Mouse (Mus musculus): ENCODE measurements around the gene Fopnl. TPM values are rescaled to one million over a fixed set of nuclear protein-coding genes. Genes with fewer than 3 reads are reported as not detected.

The Fopnl gene
- polyA plus RNA-seq, 1 experiment from 2014 or later, result 160 TPM

- Histone ChIP-seq H3K9me3 (ENCODE audit: low read depth, low read length) (no peaks in the 10 kb centered on the region), H3K27me3 (ENCODE audit: insufficient read depth, low read length) (no peaks in the 10 kb centered on the region), H3K4me1 (ENCODE audit: insufficient read depth) (no peaks in the 10 kb centered on the region), H3K4me2 (no peak overlapping the region), H3K27ac (ENCODE audit: low read depth) (no peak overlapping the region), H3K36me3 (ENCODE audit: insufficient read depth) (peaks cover 76% of the 10 kb centered on the region), H3K4me3 (ENCODE audit: low read depth, low read length) (no peak overlapping the region), H3K9ac (no peak overlapping the region)
- ATAC-seq (ENCODE audit: insufficient read depth) (no peak), DNase-seq (no peak)
- WGBS, result 87% methylated on average over 6 of the region's 6 CpGs
- TF ChIP-seq CTCF (IDR thresholded peaks at IDR 0.05; ENCODE audit: low read depth), result no peak
Measured at GRCm38 (mm10) chr16:14308245-14309073, 8.7 kb downstream of the Fopnl start.

- no peak for TF ChIP-seq CTCF (IDR thresholded peaks at IDR 0.05; ENCODE audit: low read depth)
- no peak overlapping the region for H3K4me2 ChIP-seq
- H3K9me3 ChIP-seq (ENCODE audit: low read depth, low read length), result no peaks in the 10 kb centered on the region
- DNase-seq (no peak), ATAC-seq (ENCODE audit: insufficient read depth) (no peak)
- peaks cover 75% of the 10 kb centered on the region for H3K36me3 ChIP-seq (ENCODE audit: insufficient read depth)
- WGBS, result 84% methylated on average over 1 of the region's 1 CpGs
- no peaks in the 10 kb centered on the region for H3K4me1 ChIP-seq (ENCODE audit: insufficient read depth)
- H3K27ac ChIP-seq (ENCODE audit: low read depth), result no peak overlapping the region
- H3K27me3 ChIP-seq (ENCODE audit: insufficient read depth, low read length), result no peaks in the 10 kb centered on the region
- H3K4me3 ChIP-seq (ENCODE audit: low read depth, low read length), result no peak overlapping the region
- H3K9ac ChIP-seq, result no peak overlapping the region
Measured at GRCm38 (mm10) chr16:14307373-14307772, 9.8 kb downstream of the Fopnl start.

GRCm38 (mm10) chr16:14306451-14306850, 10.8 kb downstream of the Fopnl start:
- Histone ChIP-seq H3K4me3 (ENCODE audit: low read depth, low read length) (no peak overlapping the region), H3K4me2 (no peak overlapping the region), H3K27ac (ENCODE audit: low read depth) (no peak overlapping the region), H3K36me3 (ENCODE audit: insufficient read depth) (peaks cover 74% of the 10 kb centered on the region), H3K4me1 (ENCODE audit: insufficient read depth) (no peaks in the 10 kb centered on the region), H3K27me3 (ENCODE audit: insufficient read depth, low read length) (no peaks in the 10 kb centered on the region), H3K9me3 (ENCODE audit: low read depth, low read length) (no peaks in the 10 kb centered on the region), H3K9ac (no peak overlapping the region)
- DNase-seq (no peak), ATAC-seq (ENCODE audit: insufficient read depth) (no peak)
- no peak for TF ChIP-seq CTCF (IDR thresholded peaks at IDR 0.05; ENCODE audit: low read depth)
- WGBS, result 80% methylated on average over 1 of the region's 1 CpGs

GRCm38 (mm10) chr16:14304791-14305190, 12.4 kb downstream of the Fopnl start:
- no peaks in the 10 kb centered on the region for H3K27me3 ChIP-seq (ENCODE audit: insufficient read depth, low read length)
- no peak for DNase-seq
- TF ChIP-seq CTCF (IDR thresholded peaks at IDR 0.05; ENCODE audit: low read depth), result no peak
- H3K4me1 ChIP-seq (ENCODE audit: insufficient read depth), result no peaks in the 10 kb centered on the region
- no peak overlapping the region for H3K27ac ChIP-seq (ENCODE audit: low read depth)
- no peak overlapping the region for H3K4me3 ChIP-seq (ENCODE audit: low read depth, low read length)
- peaks cover 75% of the 10 kb centered on the region for H3K36me3 ChIP-seq (ENCODE audit: insufficient read depth)
- no peaks in the 10 kb centered on the region for H3K9me3 ChIP-seq (ENCODE audit: low read depth, low read length)
- no peak overlapping the region for H3K4me2 ChIP-seq
- ATAC-seq (ENCODE audit: insufficient read depth), result no peak
- WGBS, result 73% methylated on average over 3 of the region's 3 CpGs
- H3K9ac ChIP-seq, result no peak overlapping the region

GRCm38 (mm10) chr16:14303676-14304075, 13.5 kb downstream of the Fopnl start:
- H3K9me3 ChIP-seq (ENCODE audit: low read depth, low read length), result no peaks in the 10 kb centered on the region
- no peaks in the 10 kb centered on the region for H3K4me1 ChIP-seq (ENCODE audit: insufficient read depth)
- no peak for TF ChIP-seq CTCF (IDR thresholded peaks at IDR 0.05; ENCODE audit: low read depth)
- H3K4me2 ChIP-seq, result no peak overlapping the region
- no peak for DNase-seq
- WGBS, result 71% methylated on average over 7 of the region's 7 CpGs
- H3K9ac ChIP-seq, result no peak overlapping the region
- H3K27me3 ChIP-seq (ENCODE audit: insufficient read depth, low read length), result no peaks in the 10 kb centered on the region
- peaks cover 81% of the 10 kb centered on the region for H3K36me3 ChIP-seq (ENCODE audit: insufficient read depth)
- no peak for ATAC-seq (ENCODE audit: insufficient read depth)
- no peak overlapping the region for H3K4me3 ChIP-seq (ENCODE audit: low read depth, low read length)
- no peak overlapping the region for H3K27ac ChIP-seq (ENCODE audit: low read depth)

- WGBS, result 88% methylated on average over 2 of the region's 2 CpGs
- DNase-seq, result no peak
Measured at GRCm38 (mm10) chr16:14303148-14303547, 14.1 kb downstream of the Fopnl start.

GRCm38 (mm10) chr16:14298461-14298860, 18.7 kb downstream of the Fopnl start:
- no peak for TF ChIP-seq CTCF (IDR thresholded peaks at IDR 0.05; ENCODE audit: low read depth)
- H3K9me3 ChIP-seq (ENCODE audit: low read depth, low read length), result no peaks in the 10 kb centered on the region
- 85% methylated on average over 4 of the region's 4 CpGs for WGBS

More at GRCm38 (mm10) chr16:14303148-14303547, 14.1 kb downstream of the Fopnl start:
- H3K9ac ChIP-seq, result no peak overlapping the region
- TF ChIP-seq CTCF (IDR thresholded peaks at IDR 0.05; ENCODE audit: low read depth), result no peak
- ATAC-seq (ENCODE audit: insufficient read depth), result no peak
- H3K4me1 ChIP-seq (ENCODE audit: insufficient read depth), result no peaks in the 10 kb centered on the region
- no peak overlapping the region for H3K27ac ChIP-seq (ENCODE audit: low read depth)
- no peak overlapping the region for H3K4me3 ChIP-seq (ENCODE audit: low read depth, low read length)
- H3K4me2 ChIP-seq, result no peak overlapping the region
- H3K9me3 ChIP-seq (ENCODE audit: low read depth, low read length), result no peaks in the 10 kb centered on the region
- H3K27me3 ChIP-seq (ENCODE audit: insufficient read depth, low read length), result no peaks in the 10 kb centered on the region
- peaks cover 81% of the 10 kb centered on the region for H3K36me3 ChIP-seq (ENCODE audit: insufficient read depth)

More at GRCm38 (mm10) chr16:14298461-14298860, 18.7 kb downstream of the Fopnl start:
- no peak overlapping the region for H3K27ac ChIP-seq (ENCODE audit: low read depth)
- H3K4me1 ChIP-seq (ENCODE audit: insufficient read depth), result no peaks in the 10 kb centered on the region
- peaks cover 50% of the 10 kb centered on the region for H3K36me3 ChIP-seq (ENCODE audit: insufficient read depth)
- no peak overlapping the region for H3K4me2 ChIP-seq
- H3K9ac ChIP-seq, result no peak overlapping the region
- H3K27me3 ChIP-seq (ENCODE audit: insufficient read depth, low read length), result no peaks in the 10 kb centered on the region
- DNase-seq, result no peak
- H3K4me3 ChIP-seq (ENCODE audit: low read depth, low read length), result no peak overlapping the region
- no peak for ATAC-seq (ENCODE audit: insufficient read depth)
